Mouse (Mus musculus) heart, embryonic 11.5 days (tissue): ENCODE data around the gene Epas1. TPM values are rescaled to one million over a fixed set of nuclear protein-coding genes. Genes with fewer than 3 reads are reported as not detected.

Experiments
- ATAC-seq: fragments of 200-750 bp; cut with Nextera tagmentation; replicated peaks from 2 replicates; pipeline ENCODE4 v1.8.0; 2017; ENCODE audit warnings: moderate library complexity; ENCODE audit not compliant: insufficient number of reproducible peaks, low FRiP score, low TSS enrichment
- H3K27ac ChIP-seq: fragments of 300-500 bp; sonication (generic); 2 replicates; pipeline ENCODE4 v1.5.1; 2014; ENCODE audit warnings: mild to moderate bottlenecking, low read depth, low read length
- H3K27me3 ChIP-seq: fragments of 300-500 bp; sonication (generic); 2 replicates; pipeline ENCODE4 v1.6.1; 2014; ENCODE audit warnings: mild to moderate bottlenecking, low read length, mixed read lengths; ENCODE audit not compliant: control insufficient read depth, insufficient read depth
- H3K36me3 ChIP-seq: fragments of 300-500 bp; sonication (generic); 2 replicates; pipeline ENCODE4 v1.6.1; 2014; ENCODE audit warnings: mild to moderate bottlenecking, low read length, moderate library complexity, mixed read lengths; ENCODE audit not compliant: control insufficient read depth, insufficient read depth
- H3K4me1 ChIP-seq: fragments of 300-500 bp; sonication (generic); 2 replicates; pipeline ENCODE4 v1.6.1; 2014; ENCODE audit warnings: low read length; ENCODE audit not compliant: control insufficient read depth, insufficient read depth
- H3K4me2 ChIP-seq: fragments of 300-500 bp; sonication (generic); 2 replicates; pipeline ENCODE4 v1.6.1; 2014; ENCODE audit warnings: mild to moderate bottlenecking, moderate library complexity
- H3K4me3 ChIP-seq: fragments of 300-500 bp; sonication (generic); 2 replicates; pipeline ENCODE4 v1.5.1; 2014; ENCODE audit warnings: low read depth, low read length
- H3K9ac ChIP-seq: fragments of 300-500 bp; sonication (generic); 2 replicates; pipeline ENCODE4 v1.6.1; 2014; ENCODE audit warnings: mild to moderate bottlenecking, low read depth, low read length, moderate library complexity
- H3K9me3 ChIP-seq: fragments of 300-500 bp; sonication (generic); replicated peaks from 2 replicates; pipeline ENCODE4 v1.6.1; 2016; ENCODE audit warnings: low read length; ENCODE audit not compliant: control insufficient read depth
- WGBS: fragments of 180-500 bp; shearing (Covaris S2); extraction: QIAGEN DNeasy Blood & Tissue Kit; methylation state at CpG from one replicate; pipeline ENCODE4 v1.1.7; 2014; ENCODE audit not compliant: insufficient replicate concordance; 5-methylcytosine and 5-hydroxymethylcytosine counted together
- polyA plus RNA-seq: library from polyadenylated mRNA; unstranded; fragments of >200 nt; fragmentation: Nextera tagmentation; extraction: Ambion mirVana; gene quantifications from 2 replicates; pipeline ENCODE4 v1.2.1, GENCODE M21; 2014

The Epas1 gene
- polyA plus RNA-seq, 1 experiment from 2014 or later = 11.5 TPM

GRCm38 (mm10) chr17:86801876-86802275 lies 48.4 kb downstream of the Epas1 start:
- no peak for ATAC-seq
- Histone ChIP-seq H3K9me3 (no peaks in the 10 kb centered on the region), H3K27me3 (no peaks in the 10 kb centered on the region), H3K27ac (peak overlapping the region; percentile 38), H3K9ac (no peak overlapping the region), H3K4me2 (no peak overlapping the region), H3K4me3 (no peak overlapping the region), H3K36me3 (no peaks in the 10 kb centered on the region), H3K4me1 (peaks cover 31% of the 10 kb centered on the region)
- 35% methylated on average over 9 of the region's 9 CpGs for WGBS

- no peaks in the 10 kb centered on the region for H3K36me3 ChIP-seq
- ATAC-seq = no peak
- no peak overlapping the region for H3K9ac ChIP-seq
- 0 out of 2 replicates have a peak overlapping the region, but pooled peaks have one; percentile 14 for H3K4me2 ChIP-seq
- 39% methylated on average over 9 of the region's 9 CpGs for WGBS
- H3K27ac ChIP-seq = peak overlapping the region; percentile 38; the same call in 1 of the 2 replicates
- peaks cover 31% of the 10 kb centered on the region for H3K4me1 ChIP-seq
- H3K4me3 ChIP-seq = no peak overlapping the region
- no peaks in the 10 kb centered on the region for H3K27me3 ChIP-seq
- H3K9me3 ChIP-seq = no peaks in the 10 kb centered on the region
Measured at GRCm38 (mm10) chr17:86802351-86802985, 49.0 kb downstream of the Epas1 start.

GRCm38 (mm10) chr17:86803147-86803546 lies 49.6 kb downstream of the Epas1 start:
- Histone ChIP-seq H3K9me3 (no peaks in the 10 kb centered on the region), H3K4me2 (no peak overlapping the region), H3K27me3 (no peaks in the 10 kb centered on the region), H3K36me3 (no peaks in the 10 kb centered on the region), H3K4me1 (peaks cover 25% of the 10 kb centered on the region), H3K27ac (no peak overlapping the region), H3K9ac (no peak overlapping the region), H3K4me3 (no peak overlapping the region)
- 80% methylated on average over 10 of the region's 10 CpGs for WGBS
- no peak for ATAC-seq

GRCm38 (mm10) chr17:86803653-86804052 lies 50.2 kb downstream of the Epas1 start:
- no peak overlapping the region for H3K9ac ChIP-seq
- no peak overlapping the region for H3K4me2 ChIP-seq
- H3K36me3 ChIP-seq = no peaks in the 10 kb centered on the region
- H3K9me3 ChIP-seq = no peaks in the 10 kb centered on the region
- no peak overlapping the region for H3K27ac ChIP-seq
- WGBS = 79% methylated on average over 5 of the region's 5 CpGs
- no peak for ATAC-seq
- no peaks in the 10 kb centered on the region for H3K27me3 ChIP-seq
- no peak overlapping the region for H3K4me3 ChIP-seq
- peaks cover 21% of the 10 kb centered on the region for H3K4me1 ChIP-seq

- Histone ChIP-seq H3K36me3 (no peaks in the 10 kb centered on the region), H3K4me1 (peaks cover 6% of the 10 kb centered on the region), H3K4me2 (no peak overlapping the region), H3K27ac (no peak overlapping the region), H3K9ac (no peak overlapping the region), H3K9me3 (no peaks in the 10 kb centered on the region), H3K27me3 (no peaks in the 10 kb centered on the region), H3K4me3 (no peak overlapping the region)
- no peak for ATAC-seq
- WGBS = 4% methylated on average over 4 of the region's 4 CpGs
Measured at GRCm38 (mm10) chr17:86812029-86812428, 58.5 kb downstream of the Epas1 start.

GRCm38 (mm10) chr17:86814320-86814719 lies 60.8 kb downstream of the Epas1 start:
- no peak overlapping the region for H3K4me3 ChIP-seq

DNA sequence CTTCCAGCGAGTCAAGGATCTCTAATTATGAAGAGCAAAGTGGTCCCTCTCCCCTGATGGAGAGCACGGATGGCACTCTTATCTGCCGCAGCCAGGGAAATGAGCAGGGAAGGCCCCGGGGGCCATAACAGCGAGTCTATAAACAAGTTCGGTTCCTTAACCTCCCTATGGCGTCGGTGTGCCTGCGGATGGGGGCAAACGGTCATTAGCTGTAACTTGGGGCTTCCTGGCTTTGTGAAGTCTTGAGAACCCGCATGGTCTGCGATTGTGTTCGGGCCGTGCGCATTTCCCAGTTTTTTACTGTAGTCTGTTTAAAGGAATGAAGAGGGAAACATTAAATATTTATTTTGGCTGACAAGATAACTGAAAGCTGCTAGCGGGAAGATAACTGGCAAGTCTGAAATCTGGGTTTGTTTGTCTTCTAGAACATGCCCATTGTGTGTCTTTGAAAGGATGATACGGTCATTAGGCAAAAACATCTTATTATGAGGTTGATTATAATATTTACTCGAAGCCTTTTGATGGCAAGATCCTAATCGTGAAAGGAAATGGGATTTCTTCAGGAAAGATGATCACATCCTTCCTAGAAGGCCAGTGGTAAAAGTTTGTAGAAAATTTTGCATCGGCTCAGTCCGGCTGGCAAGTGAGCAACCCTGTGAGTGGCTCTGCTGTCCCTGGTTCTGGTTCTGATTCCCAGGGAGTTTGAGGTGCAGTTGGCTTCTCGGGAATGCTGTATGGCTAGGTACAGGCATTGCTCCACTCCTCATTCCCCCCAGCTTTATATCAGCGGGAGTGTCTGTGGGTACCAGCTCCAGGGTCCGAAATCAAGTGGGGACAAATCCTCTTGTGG lies 61.7 kb downstream of the Epas1 start:
- no peaks in the 10 kb centered on the region for H3K27me3 ChIP-seq
- ATAC-seq = no peak
- no peaks in the 10 kb centered on the region for H3K9me3 ChIP-seq
- H3K36me3 ChIP-seq = no peaks in the 10 kb centered on the region
- peaks cover 6% of the 10 kb centered on the region for H3K4me1 ChIP-seq
- H3K9ac ChIP-seq = no peak overlapping the region
- H3K4me2 ChIP-seq = no peak overlapping the region
- H3K27ac ChIP-seq = peak overlapping the region; percentile 41; the same call in 1 of the 2 replicates
- WGBS = 64% methylated on average over 24 of the region's 24 CpGs
- no peak overlapping the region for H3K4me3 ChIP-seq

More at GRCm38 (mm10) chr17:86814320-86814719, 60.8 kb downstream of the Epas1 start:
- no peaks in the 10 kb centered on the region for H3K36me3 ChIP-seq
- H3K27ac ChIP-seq = peak overlapping the region; percentile 41; the same call in 1 of the 2 replicates
- H3K4me1 ChIP-seq = peaks cover 6% of the 10 kb centered on the region
- WGBS = 15% methylated on average over 1 of the region's 1 CpGs
- no peaks in the 10 kb centered on the region for H3K27me3 ChIP-seq
- ATAC-seq = no peak; the same call in 1 of the 2 replicates
- H3K9me3 ChIP-seq = no peaks in the 10 kb centered on the region
- H3K4me2 ChIP-seq = no peak overlapping the region
- H3K9ac ChIP-seq = no peak overlapping the region

DNA sequence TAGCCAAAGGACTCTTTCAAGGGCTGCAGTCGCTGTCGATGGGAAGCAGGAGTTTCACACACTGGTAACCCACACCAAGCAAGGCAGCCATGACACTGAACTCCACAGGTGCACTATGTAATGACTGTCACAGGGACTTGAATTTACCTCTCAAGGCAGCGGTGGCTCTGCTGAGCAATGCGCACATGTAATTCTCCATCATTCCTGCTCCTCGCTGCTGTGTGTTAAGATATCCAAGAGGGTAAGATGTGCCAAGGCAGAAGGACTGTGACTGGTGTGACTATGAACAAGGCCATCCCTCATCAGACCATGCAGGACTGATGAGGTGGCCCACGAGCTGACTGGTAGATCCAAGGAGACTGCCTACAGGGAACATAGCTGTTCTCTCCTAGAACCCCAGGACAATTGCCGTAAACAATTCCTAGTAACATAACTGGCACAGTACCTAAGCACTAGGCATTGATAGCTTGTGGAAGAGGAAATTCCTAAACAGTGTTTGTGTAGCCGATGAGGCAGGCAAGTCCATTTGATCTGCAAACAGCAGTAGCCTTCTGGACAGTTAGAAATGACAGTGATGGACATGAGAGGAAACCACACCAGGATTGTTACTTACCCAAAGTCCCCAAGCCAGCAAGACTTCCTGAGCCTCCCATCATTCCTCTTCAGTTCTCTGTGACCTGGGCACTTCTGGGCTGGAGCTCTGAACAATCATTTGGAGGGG lies 68.7 kb downstream of the Epas1 start:
- no peak overlapping the region for H3K4me3 ChIP-seq
- H3K9me3 ChIP-seq = no peaks in the 10 kb centered on the region
- H3K4me2 ChIP-seq = no peak overlapping the region
- no peak overlapping the region for H3K27ac ChIP-seq
- ATAC-seq = no peak
- no peaks in the 10 kb centered on the region for H3K27me3 ChIP-seq
- no peaks in the 10 kb centered on the region for H3K36me3 ChIP-seq
- 80% methylated on average over 8 of the region's 8 CpGs for WGBS
- no peak overlapping the region for H3K9ac ChIP-seq
- peaks cover 8% of the 10 kb centered on the region; the same call in 1 of the 2 replicates for H3K4me1 ChIP-seq
